Mouse (Mus musculus) MEL (cell line): ENCODE measurements around the gene Tmc8. TPM values are rescaled to one million over a fixed set of nuclear protein-coding genes. Genes with fewer than 3 reads are reported as not detected.

Experiments
- DNase-seq: peaks from one replicate; pipeline ENCODE4 v3.0.0; 2011; ENCODE audit warnings: low read depth, low spot score
- H3K27ac ChIP-seq: 2 replicates; pipeline ENCODE4 v1.5.1; 2012; ENCODE audit warnings: low read depth, mild to moderate bottlenecking, control low read depth, low read length, moderate library complexity; ENCODE audit not compliant: control insufficient read depth
- H3K27me3 ChIP-seq, 2 experiments: fragments of 150-350 bp in 1 of 2; sonication (generic) in 1 of 2; 2 replicates each; pipeline ENCODE4 v1.6.1; 2012; ENCODE audit warnings: low read length in 2 of 2, mild to moderate bottlenecking in 2 of 2, improper control_type of control experiment in 1 of 2, moderate library complexity in 1 of 2; ENCODE audit not compliant: insufficient read depth in 2 of 2, control insufficient read depth in 1 of 2
- H3K36me3 ChIP-seq, 2 experiments: 2 replicates each; pipeline ENCODE4 v1.6.1; 2012 to 2014; ENCODE audit warnings: low read length in 2 of 2, improper control_type of control experiment in 1 of 2, inconsistent platforms in 1 of 2, mild to moderate bottlenecking in 1 of 2; ENCODE audit not compliant: insufficient read depth in 2 of 2, control insufficient read depth in 1 of 2
- H3K4me1 ChIP-seq, 2 experiments: fragments of 150-350 bp in 1 of 2; sonication (generic) in 1 of 2; 2 replicates each; pipeline ENCODE4 v1.6.1; 2012; ENCODE audit warnings: low read length in 2 of 2, improper control_type of control experiment in 1 of 2, mild to moderate bottlenecking in 1 of 2; ENCODE audit not compliant: insufficient read depth in 2 of 2, control insufficient read depth in 1 of 2
- H3K4me3 ChIP-seq, 2 experiments: fragments of 150-350 bp in 1 of 2; sonication (generic) in 1 of 2; 2 replicates each; pipeline ENCODE4 v1.5.1; 2012; ENCODE audit warnings: low read depth in 2 of 2, low read length in 2 of 2, mild to moderate bottlenecking in 2 of 2, moderate library complexity in 2 of 2, control low read depth in 1 of 2, improper control_type of control experiment in 1 of 2; ENCODE audit not compliant: control insufficient read depth in 1 of 2, insufficient read depth in 1 of 2
- H3K79me2 ChIP-seq: 2 replicates; pipeline ENCODE4 v1.6.1; 2012; ENCODE audit warnings: mild to moderate bottlenecking, low read length, moderate library complexity; ENCODE audit not compliant: control insufficient read depth, poor library complexity, insufficient read depth
- H3K9ac ChIP-seq: 2 replicates; pipeline ENCODE4 v1.6.1; 2012; ENCODE audit warnings: low read depth, mild to moderate bottlenecking, control low read depth, low read length, moderate library complexity; ENCODE audit not compliant: control insufficient read depth, poor library complexity, severe bottlenecking
- H3K9me3 ChIP-seq: fragments of 150-350 bp; sonication (generic); replicated peaks from 2 replicates; pipeline ENCODE4 v1.6.1; 2012; ENCODE audit warnings: mild to moderate bottlenecking, low read length, improper control_type of control experiment, moderate library complexity; ENCODE audit not compliant: insufficient read depth
- CHD1 ChIP-seq: IDR thresholded peaks from 2 replicates; pipeline ENCODE4 v1.6.1; 2012; ENCODE audit warnings: low read depth, mild to moderate bottlenecking, inconsistent platforms, low read length, improper control_type of control experiment
- CHD2 ChIP-seq: IDR thresholded peaks from 2 replicates; pipeline ENCODE4 v1.6.1; 2011; ENCODE audit warnings: low read length, improper control_type of control experiment
- CTCF ChIP-seq, 3 experiments: IDR thresholded peaks in 2 of 3; conservative IDR thresholded peaks in 1 of 3; 2 replicates each; pipeline ENCODE4 v1.5.1; 2011 to 2012; ENCODE audit warnings: low read length in 3 of 3, low read depth in 2 of 3, mild to moderate bottlenecking in 2 of 3, improper control_type of control experiment in 1 of 3, inconsistent platforms in 1 of 3, mixed read lengths in 1 of 3, moderate library complexity in 1 of 3; ENCODE audit not compliant: control insufficient read depth in 1 of 3, insufficient read depth in 1 of 3, poor library complexity in 1 of 3, severe bottlenecking in 1 of 3
- E2F4 ChIP-seq: IDR thresholded peaks from 2 replicates; pipeline ENCODE4 v1.6.1; 2011; ENCODE audit warnings: low read depth, low read length, improper control_type of control experiment, borderline replicate concordance
- EP300 ChIP-seq, 2 experiments: IDR thresholded peaks; 2 replicates each; pipeline ENCODE4 v1.6.1; 2011; ENCODE audit warnings: improper control_type of control experiment in 2 of 2, low read length in 2 of 2, low read depth in 1 of 2, mild to moderate bottlenecking in 1 of 2
- ETS1 ChIP-seq: IDR thresholded peaks from 2 replicates; pipeline ENCODE4 v1.6.1; 2012; ENCODE audit warnings: low read depth, mild to moderate bottlenecking, inconsistent platforms, low read length, improper control_type of control experiment, moderate library complexity
- KAT2A ChIP-seq: conservative IDR thresholded peaks from 2 replicates; pipeline ENCODE4 v1.6.1; 2012; ENCODE audit warnings: low read depth, low read length, improper control_type of control experiment, inconsistent platforms
- MAFK ChIP-seq: IDR thresholded peaks from 2 replicates; pipeline ENCODE4 v1.6.1; 2011; ENCODE audit warnings: low read depth, mild to moderate bottlenecking, low read length, improper control_type of control experiment, borderline replicate concordance
- MAX ChIP-seq: IDR thresholded peaks from 2 replicates; pipeline ENCODE4 v1.6.1; 2011; ENCODE audit warnings: low read length, improper control_type of control experiment
- MYB ChIP-seq: IDR thresholded peaks from 2 replicates; pipeline ENCODE4 v1.6.1; 2011; ENCODE audit warnings: mild to moderate bottlenecking, low read depth, low read length, improper control_type of control experiment
- NRF1 ChIP-seq: IDR thresholded peaks from 2 replicates; pipeline ENCODE4 v1.6.1; 2014; ENCODE audit warnings: low read depth, mild to moderate bottlenecking, inconsistent platforms, low read length, improper control_type of control experiment, moderate library complexity; ENCODE audit not compliant: poor library complexity, insufficient read depth, severe bottlenecking
- POLR2AphosphoS5 ChIP-seq: IDR thresholded peaks from 2 replicates; pipeline ENCODE4 v1.6.1; 2012; ENCODE audit warnings: low read depth, borderline replicate concordance, mild to moderate bottlenecking, inconsistent platforms, low read length, moderate library complexity, mixed read lengths
- RCOR1 ChIP-seq: IDR thresholded peaks from 2 replicates; pipeline ENCODE4 v1.6.1; 2012; ENCODE audit warnings: low read depth, mild to moderate bottlenecking, inconsistent platforms, low read length, improper control_type of control experiment
- SMC3 ChIP-seq: IDR thresholded peaks from 2 replicates; pipeline ENCODE4 v1.6.1; 2011; ENCODE audit warnings: low read depth, low read length, improper control_type of control experiment
- TAL1 ChIP-seq: IDR thresholded peaks from 2 replicates; pipeline ENCODE4 v1.6.1; 2012; ENCODE audit warnings: mild to moderate bottlenecking, inconsistent platforms, low read length, moderate library complexity, mixed read lengths
- ZKSCAN1 ChIP-seq: IDR thresholded peaks from 2 replicates; pipeline ENCODE4 v1.6.1; 2012; ENCODE audit warnings: low read depth, mild to moderate bottlenecking, inconsistent platforms, low read length, improper control_type of control experiment, moderate library complexity
- ZMIZ1 ChIP-seq: IDR thresholded peaks from 2 replicates; pipeline ENCODE4 v1.6.1; 2012; ENCODE audit warnings: low read depth, mild to moderate bottlenecking, inconsistent platforms, low read length, improper control_type of control experiment, moderate library complexity
- polyA plus RNA-seq, 2 experiments: library from polyadenylated mRNA; stranded (reverse) in 1 of 2; unstranded in 1 of 2; fragments of >175 nt in 1 of 2; fragments of >200 nt in 1 of 2; gene quantifications; 2 replicates each; pipeline versions ENCODE4 v1.2.1 to v1.2.4; 2012; ENCODE audit warnings: low replicate concordance in 2 of 2, low read depth in 1 of 2; ENCODE audit not compliant: insufficient read length in 2 of 2, insufficient read depth in 1 of 2, missing spikeins in 1 of 2
- total RNA-seq: library from RNA; depleted of rRNA; stranded (reverse); fragments of 300-350 nt; gene quantifications from 2 replicates; pipeline ENCODE4 v1.2.3, GENCODE M21; 2012

Tmc8 gene
- total and polyA plus RNA-seq, 3 experiments, result 15.4 to 23.5 TPM; not detected in 1

- no peaks in the 10 kb centered on the region for H3K9me3 ChIP-seq
- no peaks in the 10 kb centered on the region for H3K27me3 ChIP-seq
- H3K4me1 ChIP-seq, result peaks cover 0 to 2% of the 10 kb centered on the region in 2 experiments; a peak in 2 of 4 replicates
- H3K27ac ChIP-seq, result no peak overlapping the region
- no peak for DNase-seq
- no peak for TF ChIP-seq RCOR1
- no peak for TF ChIP-seq ETS1
- TF ChIP-seq POLR2AphosphoS5, result no peak
- TF ChIP-seq MAX, result no peak
- TF ChIP-seq KAT2A, result no peak
- no peak for TF ChIP-seq ZMIZ1
- TF ChIP-seq MAFK, result no peak
- TF ChIP-seq MYB, result no peak
- no peak for TF ChIP-seq NRF1
- TF ChIP-seq E2F4, result no peak
- TF ChIP-seq CTCF (IDR thresholded peaks at IDR 0.05 in 2 of 3, conservative IDR thresholded peaks at IDR 0.05 in 1 of 3; ENCODE audit: control insufficient read depth in 1 of 3, insufficient read depth in 1 of 3, low read depth in 2 of 3, low read length in 3 of 3, poor library complexity in 1 of 3, severe bottlenecking in 1 of 3), result no peak
- TF ChIP-seq CHD2, result no peak
- TF ChIP-seq TAL1, result no peak
- no peak for TF ChIP-seq EP300 (IDR thresholded peaks at IDR 0.05; ENCODE audit: low read depth in 1 of 2, low read length in 2 of 2)
- TF ChIP-seq ZKSCAN1, result no peak
- TF ChIP-seq CHD1, result no peak
- H3K36me3 ChIP-seq, result peaks cover 0 to 7% of the 10 kb centered on the region in 2 experiments; a peak in 1 of 4 replicates
- H3K79me2 ChIP-seq, result peaks cover 16% of the 10 kb centered on the region
- H3K4me3 ChIP-seq, result no peak overlapping the region
- no peak overlapping the region for H3K9ac ChIP-seq
Measured at GRCm38 (mm10) chr11:117816389-117816996, 34.6 kb downstream of the Tmc8 start.

DNA sequence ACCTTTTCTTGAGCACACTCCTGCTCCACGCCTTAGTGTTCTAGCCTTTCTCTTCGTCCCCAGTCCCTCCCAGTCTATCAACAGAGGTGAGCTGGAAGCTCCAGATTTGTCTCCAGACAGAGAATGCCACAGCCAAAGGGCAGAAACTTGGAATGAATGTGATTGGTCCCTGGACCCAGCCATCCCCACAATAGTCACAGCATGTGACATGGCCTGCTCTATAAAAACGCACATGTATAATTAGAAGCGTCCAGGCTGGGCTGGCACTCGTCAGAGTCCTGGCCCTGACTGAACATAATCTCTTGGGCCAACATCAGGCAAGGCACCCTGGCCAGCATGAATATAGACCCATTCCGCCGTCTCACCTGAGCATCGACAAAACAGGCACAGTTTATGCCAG lies 37.2 kb downstream of the Tmc8 start:
- Histone ChIP-seq H3K27ac (no peak overlapping the region), H3K27me3 (no peaks in the 10 kb centered on the region), H3K79me2 (peaks cover 10% of the 10 kb centered on the region), H3K36me3 (peaks cover 7 to 9% of the 10 kb centered on the region in 2 experiments; a peak in 2 of 4 replicates), H3K4me1 (peaks cover under 1 to 7% of the 10 kb centered on the region in 2 experiments; a peak in 3 of 4 replicates), H3K9ac (no peak overlapping the region), H3K4me3 (no peak overlapping the region), H3K9me3 (no peaks in the 10 kb centered on the region)
- DNase-seq, result no peak
- TF ChIP-seq SMC3 (0 out of 2 replicates have a peak, but pooled peaks have one; percentile 4), NRF1 (no peak)
